Mouse (Mus musculus) cerebellum, postnatal 36 days (tissue): ENCODE results near the gene Hp.

Experiments used
- DNase-seq, 2 experiments: peaks; one replicate each; pipeline ENCODE4 v3.0.0; 2021 to 2022; ENCODE audit warnings: mixed read lengths in 2 of 2

The Hp gene

DNA sequence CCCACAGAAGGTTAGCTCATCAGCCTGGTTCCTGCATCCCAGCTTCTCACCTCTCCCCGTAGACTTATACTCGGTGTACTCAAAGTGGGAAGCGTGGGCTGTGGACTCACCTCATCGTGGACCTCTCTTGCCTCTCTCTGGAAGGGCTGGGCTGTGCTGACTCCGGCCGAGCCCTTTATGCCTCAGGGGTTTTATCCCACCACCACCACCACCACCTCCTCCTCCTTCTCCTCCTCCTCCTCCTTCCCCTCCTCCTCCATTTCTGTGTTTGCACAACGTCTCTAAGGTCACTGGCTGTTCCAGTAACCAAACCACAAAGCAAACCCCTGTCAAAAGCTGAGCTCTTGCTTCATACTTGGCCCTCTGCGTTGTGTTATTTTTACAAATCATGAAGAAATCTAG is at the start of gene Hp:
TSS of gene Hp (minus strand) at position 273 of the 402 bp plus-strand sequence.
- DNase-seq = no peak

GRCm38 (mm10) chr8:109628638-109629037 is 49.7 kb upstream of the Hp start:
- no peak for DNase-seq

DNA sequence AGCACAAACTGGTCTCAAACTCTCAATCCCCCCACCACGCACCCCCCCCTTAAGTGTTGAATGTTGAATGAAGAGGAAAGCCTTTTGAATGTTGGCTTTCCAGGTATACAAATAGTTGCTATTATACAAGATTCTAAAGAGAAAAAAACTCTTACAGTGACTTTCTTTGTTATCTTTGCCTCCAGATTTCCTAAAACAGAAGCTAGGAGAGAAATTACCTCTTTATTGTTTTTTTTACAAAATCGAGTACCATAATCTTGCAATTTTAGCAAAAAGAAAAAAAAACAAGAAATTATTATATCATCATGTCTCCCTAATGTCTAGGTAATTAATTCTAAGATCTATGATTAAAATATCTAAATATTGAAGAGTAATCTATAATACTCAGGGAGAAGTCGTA is 36.6 kb upstream of the Hp start:
- DNase-seq = no peak

DNA sequence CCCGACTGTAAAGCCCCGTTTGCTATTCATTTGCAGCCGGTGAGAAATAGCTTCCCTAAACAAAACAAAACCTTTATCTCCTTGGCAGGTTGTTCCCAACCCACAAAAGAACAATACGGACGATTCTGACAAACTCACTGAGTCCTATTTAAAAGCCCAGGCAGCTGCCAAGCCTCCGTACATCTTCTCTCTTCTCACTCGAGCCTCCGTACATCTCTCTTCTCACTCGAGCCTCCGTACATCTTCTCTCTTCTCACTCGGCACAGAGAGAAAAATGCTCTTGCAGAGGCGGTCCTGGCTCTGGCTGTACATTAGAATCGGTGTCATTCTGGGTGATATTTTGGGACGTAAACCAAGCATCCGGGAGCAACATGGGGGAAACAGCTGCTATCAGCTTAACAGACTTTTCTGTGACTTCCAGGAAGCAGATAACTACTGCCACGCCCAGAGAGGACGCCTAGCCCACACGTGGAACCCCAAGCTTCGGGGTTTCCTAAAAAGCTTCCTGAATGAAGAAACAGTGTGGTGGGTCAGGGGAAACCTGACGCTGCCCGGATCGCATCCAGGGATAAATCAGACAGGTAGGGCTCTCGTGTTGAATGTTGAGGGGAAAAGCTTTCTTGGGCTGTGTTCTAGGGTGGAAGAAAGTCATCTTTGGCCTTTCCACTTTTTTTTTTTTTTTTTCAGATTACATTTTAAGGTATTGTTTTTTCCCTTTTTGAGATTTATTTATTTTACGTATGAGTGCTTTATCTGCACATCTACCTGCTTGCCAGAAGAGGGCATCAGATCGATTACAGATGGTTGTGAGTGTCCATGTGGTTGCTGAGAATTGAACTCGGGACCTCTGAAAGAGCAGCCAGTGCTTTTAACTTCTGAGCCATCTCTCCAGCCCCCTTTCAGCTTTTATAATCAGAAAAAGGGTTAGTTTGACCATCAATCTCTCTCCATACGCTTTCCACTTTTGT is 35.6 kb upstream of the Hp start, which contains the start of gene Pkd1l3:
TSS of gene Pkd1l3 (plus strand) at position 275 of the 968 bp plus-strand sequence.
- no peak for DNase-seq

DNA sequence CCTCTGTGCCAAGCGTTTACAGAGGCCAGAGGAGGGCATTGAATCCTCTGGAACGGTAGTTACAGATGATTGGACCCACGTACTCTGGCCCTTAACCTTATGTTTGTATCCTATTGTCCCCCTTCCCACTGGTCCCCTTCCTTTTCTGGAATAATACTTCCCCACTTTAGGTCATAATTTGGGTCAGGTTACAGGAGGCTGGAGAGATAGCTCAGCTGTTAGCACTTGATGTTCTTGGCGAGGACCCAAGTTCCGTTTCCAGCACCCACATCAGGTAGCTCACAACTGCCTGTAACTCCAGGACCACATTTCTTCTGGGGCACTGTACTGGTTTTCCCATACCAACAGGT is 30.2 kb upstream of the Hp start:
- peak; percentile 11 to 20 for DNase-seq

DNA sequence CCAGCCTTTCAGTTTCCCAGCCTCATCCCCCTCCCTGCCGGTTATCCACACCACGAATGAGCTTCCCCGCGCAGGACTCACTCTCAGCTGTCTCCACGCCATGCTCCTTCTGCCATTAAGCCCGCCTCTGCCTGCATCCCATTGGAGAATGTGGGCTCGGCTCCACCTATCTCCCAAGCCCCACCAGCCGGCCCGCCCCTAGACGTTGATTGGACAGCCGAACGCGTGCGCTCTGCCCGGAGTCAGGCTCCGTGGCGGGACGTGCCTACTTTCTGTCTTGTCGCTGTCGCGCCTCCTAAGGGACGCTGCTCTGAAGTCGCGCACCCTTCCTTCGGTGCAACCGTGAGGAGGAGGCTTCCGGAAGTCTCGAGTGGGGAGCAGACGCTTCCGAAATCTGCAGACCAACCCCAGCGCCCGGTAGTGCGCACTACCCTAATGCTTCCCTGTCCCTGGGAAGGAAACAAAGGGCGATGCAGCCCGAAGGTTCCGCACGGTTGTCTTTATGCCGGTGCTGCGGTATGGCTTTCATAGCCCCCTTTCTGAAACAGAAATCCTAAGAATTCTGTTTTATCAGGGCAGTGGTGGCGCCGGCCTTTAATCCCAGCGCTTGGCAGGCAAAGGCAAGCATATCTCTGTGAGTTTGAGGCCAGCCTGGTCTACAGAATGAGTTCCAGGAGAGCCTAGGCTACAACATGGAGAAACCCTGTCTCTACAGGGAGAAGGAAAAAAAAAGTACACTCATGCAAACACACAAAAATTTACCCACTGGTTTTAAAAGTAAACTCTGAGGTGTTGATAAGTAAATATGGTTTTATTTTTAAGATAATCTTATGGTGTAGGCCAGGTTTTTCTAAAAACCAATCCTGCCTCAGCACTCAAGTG is 29.5 kb upstream of the Hp start, which contains the start of gene Dhodh:
TSS of gene Dhodh (minus strand) at position 403 of the 882 bp plus-strand sequence.
- DNase-seq = peak; percentile 95 to 97

DNA sequence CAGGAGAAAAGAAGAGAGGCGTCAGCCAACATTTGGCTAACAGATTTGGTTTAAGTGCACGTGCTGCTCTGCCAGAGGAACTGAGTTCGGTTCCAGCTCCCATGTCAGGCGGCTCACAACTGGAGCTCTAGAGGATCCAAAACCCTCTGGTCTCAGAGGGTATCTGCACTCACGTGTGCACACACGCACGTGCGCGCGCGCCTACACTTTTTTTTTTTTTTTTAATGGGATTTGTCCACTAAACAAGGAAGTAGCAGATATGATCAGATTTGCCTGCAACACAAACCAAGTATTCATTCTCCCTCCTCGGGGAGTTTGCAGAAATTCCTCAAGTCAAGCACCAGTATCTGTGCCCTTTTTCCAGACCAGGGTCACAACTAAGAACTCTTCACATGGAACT is 28.7 kb upstream of the Hp start:
- DNase-seq = no peak

DNA sequence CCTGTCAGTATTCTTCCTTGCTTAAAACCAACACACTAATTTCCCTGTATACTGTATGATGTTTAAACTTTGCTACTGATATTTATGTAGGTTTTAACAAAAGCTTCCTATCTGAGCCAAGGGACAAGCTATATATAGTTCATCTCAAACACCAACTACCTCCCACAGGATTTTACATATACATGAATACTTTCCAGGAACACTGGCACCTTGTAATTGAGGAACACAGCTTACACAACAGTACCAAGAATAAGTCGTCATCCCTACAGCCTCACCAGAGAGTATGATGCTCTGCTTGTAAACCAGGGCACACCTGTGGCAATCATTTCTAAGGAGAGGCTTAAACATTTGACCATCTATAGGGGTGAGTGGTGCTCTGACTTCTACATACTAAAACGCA is 27.8 kb upstream of the Hp start:
- DNase-seq = no peak

DNA sequence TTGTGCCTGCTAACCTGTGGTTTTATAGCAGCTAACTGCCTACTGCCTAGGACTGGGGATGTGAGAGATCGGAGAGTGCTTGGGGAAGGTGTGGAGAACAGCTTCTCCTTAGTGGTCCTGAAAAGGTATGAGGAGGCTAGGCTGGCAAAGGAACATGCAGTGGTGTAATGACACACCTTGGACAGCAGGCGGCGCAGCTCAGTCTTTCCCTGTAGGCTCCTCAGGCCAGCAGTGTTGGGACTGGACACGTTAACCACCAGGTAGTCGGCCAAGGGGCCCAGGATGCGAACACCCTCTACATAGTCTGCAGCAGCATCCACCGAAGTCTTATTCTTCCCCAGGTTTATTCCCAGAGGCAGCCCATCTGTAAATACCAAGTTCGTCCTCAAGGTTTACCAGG is 16.9 kb upstream of the Hp start:
- DNase-seq = peak; percentile 29 to 42

GRCm38 (mm10) chr8:109593117-109593788 is 14.3 kb upstream of the Hp start:
- no peak for DNase-seq

GRCm38 (mm10) chr8:109592164-109592563 is 13.2 kb upstream of the Hp start:
- no peak for DNase-seq

GRCm38 (mm10) chr8:109591367-109591766 is 12.4 kb upstream of the Hp start:
- DNase-seq = no peak

GRCm38 (mm10) chr8:109590901-109591300 is 11.9 kb upstream of the Hp start:
- DNase-seq = no peak

DNA sequence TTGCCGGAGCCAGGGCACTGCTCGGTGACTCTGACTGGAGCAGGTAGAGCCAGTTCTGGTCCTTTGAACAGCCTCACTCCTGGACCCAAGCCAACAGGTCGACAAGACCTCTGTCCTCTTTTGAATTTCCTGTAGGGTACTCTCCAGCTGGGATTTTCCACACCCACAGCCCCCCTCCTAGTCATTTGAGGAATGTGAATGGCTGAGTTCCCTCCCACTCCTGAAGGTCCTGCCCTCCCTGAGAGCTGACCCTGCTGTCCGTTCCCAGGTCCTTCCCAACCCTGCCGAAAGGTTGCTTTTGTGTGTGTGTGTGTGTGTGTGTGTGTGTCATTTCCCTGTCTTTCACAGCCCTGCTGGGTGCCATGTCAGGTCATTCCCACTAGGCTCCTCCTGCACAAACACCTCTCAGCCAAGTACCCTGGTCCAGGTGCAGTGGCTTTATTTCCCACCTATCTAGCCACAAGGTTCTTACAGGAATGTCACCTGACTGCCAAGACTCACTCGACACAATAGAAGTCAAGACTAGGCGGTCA is 8.1 kb upstream of the Hp start:
- no peak for DNase-seq

- no peak for DNase-seq
Observed at GRCm38 (mm10) chr8:109585652-109586051, 6.7 kb upstream of the Hp start.

DNA sequence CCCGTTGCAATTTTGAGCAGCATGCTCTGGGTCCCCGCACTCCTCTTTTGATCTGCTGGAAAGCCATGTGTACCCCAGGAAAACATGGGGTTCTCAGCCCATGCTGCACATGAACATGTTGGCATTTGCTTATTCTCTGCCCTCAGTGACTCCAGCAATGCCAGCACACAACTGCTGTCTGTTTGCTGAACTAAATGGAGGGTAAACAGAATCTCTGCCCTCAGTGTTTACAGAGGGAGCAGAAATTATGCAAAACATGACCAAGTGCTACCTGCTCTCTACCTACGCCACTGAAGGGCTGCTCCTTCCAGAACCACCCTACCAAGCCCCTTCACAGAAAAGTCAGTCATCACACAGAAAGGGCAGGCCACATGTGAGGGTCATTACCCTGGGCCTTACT is 5.9 kb upstream of the Hp start:
- no peak for DNase-seq

- DNase-seq = no peak
Observed at GRCm38 (mm10) chr8:109584293-109584692, 5.3 kb upstream of the Hp start.

GRCm38 (mm10) chr8:109576311-109576710 is 2.7 kb downstream of the Hp start:
- DNase-seq = no peak

DNA sequence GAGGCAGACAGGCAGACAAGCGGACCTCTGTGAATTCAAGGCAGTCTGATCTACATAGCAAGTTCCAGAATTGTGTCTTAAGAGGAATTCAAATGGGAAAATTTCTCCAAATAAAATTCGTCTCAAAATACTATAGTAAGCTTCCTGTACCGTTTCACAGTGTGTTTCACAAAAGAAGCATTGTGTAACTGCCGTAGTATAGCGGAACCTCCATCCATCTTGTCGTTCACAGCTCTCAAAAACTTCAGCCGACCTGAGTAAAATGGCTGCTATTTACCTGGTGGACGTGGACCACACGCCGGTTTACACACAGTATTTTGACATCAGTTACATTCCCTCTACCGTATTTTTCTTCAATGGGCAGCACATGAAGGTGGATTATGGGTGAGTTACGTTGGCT is 7.8 kb downstream of the Hp start:
- DNase-seq = no peak

DNA sequence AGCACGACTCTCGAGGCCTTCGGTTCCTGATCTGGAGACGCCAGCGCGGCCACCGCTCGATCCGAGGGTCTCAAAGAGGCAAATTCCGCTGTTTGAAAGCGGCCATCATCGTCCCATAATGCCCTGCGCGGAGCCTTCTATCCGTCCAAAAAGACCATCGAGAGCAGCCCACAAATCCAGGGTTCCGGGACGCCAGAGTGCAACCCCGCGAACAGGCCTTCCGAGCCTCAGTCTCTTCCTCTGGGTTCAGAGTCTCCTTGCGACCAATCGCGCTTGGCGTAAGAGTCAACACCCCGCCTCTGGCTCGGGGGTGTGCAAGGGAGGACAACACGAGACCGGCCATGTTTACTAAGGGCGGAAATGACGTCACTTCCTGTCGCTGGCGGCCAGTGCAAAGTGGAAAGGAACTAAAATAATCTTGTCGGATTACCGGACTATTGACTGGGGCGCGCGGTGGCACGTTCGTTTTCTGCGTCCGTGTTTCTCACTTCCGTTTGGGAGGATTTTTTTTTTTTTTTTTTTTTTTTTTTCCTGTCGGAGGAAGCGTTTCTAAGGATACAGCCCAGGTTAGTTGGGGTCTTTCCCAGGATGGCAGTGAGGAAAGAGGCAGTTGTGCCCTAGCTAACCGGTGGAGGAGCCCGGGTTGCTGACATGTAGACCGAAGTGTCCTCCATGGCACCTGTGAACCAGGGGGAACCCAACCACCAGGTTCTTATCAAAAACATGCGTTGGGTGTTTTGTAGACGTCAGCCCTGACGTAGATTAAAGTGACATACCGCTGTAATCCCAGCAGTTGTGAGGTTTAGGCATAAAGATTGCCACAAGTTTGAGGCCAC is 13.3 kb downstream of the Hp start, which contains the start of the genes Dhx38 and Txnl4b:
TSS of gene Dhx38 (minus strand) at position 364 of the 836 bp plus-strand sequence.
TSS of gene Txnl4b (plus strand) at position 395 of the 836 bp plus-strand sequence.
- DNase-seq = peak; percentile 98 to 99

GRCm38 (mm10) chr8:109564766-109565165 is 14.2 kb downstream of the Hp start:
- DNase-seq = no peak
